Mouse (Mus musculus): Measurements from ENCODE around the gene Bap1. TPM values are rescaled to one million over a fixed set of nuclear protein-coding genes. Genes with fewer than 3 reads are reported as not detected.

Bap1 gene
- total RNA-seq, 2 experiments from 2014 or later: 132 to 133 TPM

DNA sequence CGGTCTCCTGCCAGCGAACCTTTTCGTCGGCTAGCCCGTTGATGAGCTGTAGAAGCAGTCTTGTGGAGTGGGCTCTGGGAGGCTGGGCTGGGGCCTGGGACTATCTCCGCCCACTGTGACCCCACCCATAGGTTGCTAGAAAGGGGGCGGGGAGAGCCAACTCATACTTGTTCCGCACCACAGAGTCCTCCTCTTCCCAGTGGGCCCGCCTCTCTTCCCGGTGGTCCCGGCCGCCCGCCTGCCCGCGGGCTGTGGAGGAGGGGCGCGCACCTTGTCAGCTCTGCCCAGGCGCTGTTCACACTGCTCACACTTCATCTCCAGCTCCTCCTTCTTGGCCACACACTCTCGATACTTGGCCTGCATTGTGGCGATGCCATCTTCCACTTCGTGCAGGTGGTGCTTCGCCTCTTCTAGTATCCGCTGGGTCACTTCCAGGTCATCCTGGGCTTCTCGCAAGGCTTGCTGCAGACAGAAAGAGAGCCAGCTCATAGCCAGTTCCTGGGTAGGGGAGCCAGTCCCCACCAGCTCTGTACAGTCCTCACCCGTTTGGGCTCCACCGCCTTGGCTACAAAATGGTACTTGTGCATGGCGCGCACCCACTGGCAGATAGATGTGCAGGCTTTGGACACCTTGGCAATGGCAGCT is 18.3 kb downstream of the Bap1 start:
- peak; percentile 41 to 53 for DNase-seq (ENCODE audit: low spot score in 2 of 2)
- intact Hi-C loops (cut with DNase I): loop anchor here (5.0 kb wide), 1 partner anchor 53 kb away; the partner anchor contains the start of gene Dnah1

GRCm38 (mm10) chr14:31271121-31271520 is 19.9 kb downstream of the Bap1 start:
- DNase-seq (ENCODE audit: low spot score in 2 of 2): no peak

DNA sequence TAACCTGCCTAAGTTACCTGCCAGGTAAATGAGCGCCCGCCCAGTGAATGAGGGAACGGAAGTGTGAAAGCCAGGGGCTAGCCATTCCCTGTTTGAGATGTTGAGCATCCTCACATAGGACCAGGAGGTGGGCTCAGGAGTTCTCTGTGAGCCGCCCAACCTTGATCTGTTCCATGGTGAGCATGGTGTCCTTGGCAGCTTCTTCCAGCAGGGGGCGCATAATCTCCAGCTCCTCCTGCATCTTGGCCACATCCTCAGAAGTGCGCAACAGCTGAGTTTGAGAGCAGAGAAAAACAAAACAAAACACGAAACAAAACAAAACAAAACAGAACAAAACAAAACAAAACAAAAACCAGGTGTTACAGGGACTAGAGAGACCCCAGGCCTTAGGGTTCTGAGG is 20.9 kb downstream of the Bap1 start:
- intact Hi-C loops (cut with DNase I): loop anchor here (2.0 to 5.0 kb wide), 2 partner anchors 50 to 201 kb away; partner anchors contain the start of gene Dnah1
- DNase-seq (ENCODE audit: low spot score in 2 of 2): peak; percentile 85 to 86

More at GRCm38 (mm10) chr14:31271121-31271520, 19.9 kb downstream of the Bap1 start:
- intact Hi-C loops (cut with DNase I): loop anchor here (5.0 kb wide), 1 partner anchor 51 kb away; the partner anchor contains the start of gene Dnah1

- DNase-seq (ENCODE audit: low spot score in 2 of 2): no peak
- intact Hi-C loops (cut with DNase I): no loop called here
Measured at GRCm38 (mm10) chr14:31285728-31286127, 34.5 kb downstream of the Bap1 start.

Other genes starting within 250 kb of the Bap1 start
- gene Spcs1, start 249.8 kb upstream of the Bap1 start, total RNA-seq (2021): 100 to 1,000 TPM; 171 to 175 TPM
- gene Pbrm1, start 232.3 kb upstream of the Bap1 start, total RNA-seq (2021): 10 to 100 TPM; 50.7 to 53.6 TPM
- gene Gnl3, start 232.3 kb upstream of the Bap1 start, total RNA-seq (2021): 10 to 100 TPM; 44.4 to 45.4 TPM
- 10 to 100 TPM; 27.3 to 28.2 TPM for gene Smim4, start 122.5 kb upstream of the Bap1 start, total RNA-seq (2021)
- gene Nt5dc2, start 120.4 kb upstream of the Bap1 start, total RNA-seq (2021): 1 to 10 TPM; 5.7 to 6.4 TPM
- 10 to 100 TPM; 26.8 to 31.4 TPM for gene Stab1, start 82.8 kb upstream of the Bap1 start, total RNA-seq (2021)
- 10 to 100 TPM; 25.5 to 36.3 TPM for gene Tnnc1, start 43.1 kb upstream of the Bap1 start, total RNA-seq (2021)
- gene Nisch, start 34.5 kb upstream of the Bap1 start, total RNA-seq (2021): 100 to 1,000 TPM; 393 to 408 TPM
- 1 to 10 TPM; 4.8 to 5.8 TPM for gene Sema3g, start 33.6 kb upstream of the Bap1 start, total RNA-seq (2021)
- gene Phf7, start 133 bp upstream of the Bap1 start, total RNA-seq (2021): 1 to 10 TPM; 3.5 to 4.2 TPM
- gene Dnah1, start 72.4 kb downstream of the Bap1 start, total RNA-seq (2021): 1 to 10 TPM; 2.0 to 3.0 TPM
- gene Capn7, start 85.2 kb downstream of the Bap1 start, total RNA-seq (2021): 10 to 100 TPM; 34.3 to 36.7 TPM
- 10 to 100 TPM; 73.5 to 73.9 TPM for gene Sh3bp5, start 184.6 kb downstream of the Bap1 start, total RNA-seq (2021)
- 10 to 100 TPM; 15.8 to 16.6 TPM for gene Eaf1, start 242.9 kb downstream of the Bap1 start, total RNA-seq (2021)
- gene Mettl6, start 243.6 kb downstream of the Bap1 start, total RNA-seq (2021): 10 to 100 TPM; 24.9 to 29.4 TPM